Mouse (Mus musculus) C2C12 (cell line): ENCODE measurements around the gene Tulp4. TPM values are rescaled to one million over a fixed set of nuclear protein-coding genes. Genes with fewer than 3 reads are reported as not detected.

Experiments
- H3K27me3 ChIP-seq: one replicate; pipeline ENCODE4 v1.6.1; 2011; ENCODE audit not compliant: control insufficient read depth, insufficient read depth, insufficient read length
- H3K36me3 ChIP-seq: one replicate; pipeline ENCODE4 v1.6.1; 2011; ENCODE audit not compliant: control insufficient read depth, insufficient read depth
- H3K4me3 ChIP-seq: one replicate; pipeline ENCODE4 v1.5.1; 2011; ENCODE audit warnings: mild to moderate bottlenecking, control low read depth; ENCODE audit not compliant: poor library complexity, insufficient read depth, severe bottlenecking
- H3K79me2 ChIP-seq: one replicate; pipeline ENCODE4 v1.6.1; 2011; ENCODE audit not compliant: control insufficient read depth, insufficient read depth
- H3K79me3 ChIP-seq: one replicate; pipeline ENCODE4 v1.6.1; 2011; ENCODE audit warnings: low read depth, control low read depth
- H3ac ChIP-seq: one replicate; pipeline ENCODE3; 2011; ENCODE audit warnings: low read depth; ENCODE audit not compliant: control insufficient read depth, insufficient read length
- CEBPB ChIP-seq: IDR thresholded peaks from one replicate; pipeline ENCODE4 v1.6.1; 2011; ENCODE audit warnings: low read depth, mild to moderate bottlenecking, control low read depth, moderate library complexity
- CTCF ChIP-seq: IDR thresholded peaks from one replicate; pipeline ENCODE4 v1.5.1; 2011; ENCODE audit not compliant: control insufficient read depth, insufficient read depth, insufficient read length
- FOSL1 ChIP-seq: IDR thresholded peaks from one replicate; pipeline ENCODE4 v1.8.0; 2011; ENCODE audit warnings: mild to moderate bottlenecking, low read length; ENCODE audit not compliant: poor library complexity, insufficient read depth, severe bottlenecking
- MAX ChIP-seq: IDR thresholded peaks from one replicate; pipeline ENCODE4 v1.6.1; 2011; ENCODE audit warnings: mild to moderate bottlenecking, control low read depth
- MYOD1 ChIP-seq: IDR thresholded peaks from one replicate; pipeline ENCODE4 v1.6.1; 2011; ENCODE audit warnings: low read depth; ENCODE audit not compliant: control insufficient read depth, insufficient read length
- MYOG ChIP-seq: IDR thresholded peaks from one replicate; pipeline ENCODE4 v1.6.1; 2011; ENCODE audit not compliant: control insufficient read depth, insufficient read length; ENCODE audit errors: extremely low read depth
- USF1 ChIP-seq: IDR thresholded peaks from one replicate; pipeline ENCODE4 v1.6.1; 2011; ENCODE audit warnings: low read depth, mild to moderate bottlenecking, control low read depth, moderate library complexity
- polyA plus RNA-seq: library from polyadenylated mRNA; unstranded; fragments of >200 nt; fragmentation: generic; extraction: Trizol; gene quantifications from one replicate; pipeline ENCODE4 v1.2.1, GENCODE M21; 2012; ENCODE audit warnings: missing spikeins

The Tulp4 gene
- polyA plus RNA-seq, 1 experiment = 58.1 TPM

DNA sequence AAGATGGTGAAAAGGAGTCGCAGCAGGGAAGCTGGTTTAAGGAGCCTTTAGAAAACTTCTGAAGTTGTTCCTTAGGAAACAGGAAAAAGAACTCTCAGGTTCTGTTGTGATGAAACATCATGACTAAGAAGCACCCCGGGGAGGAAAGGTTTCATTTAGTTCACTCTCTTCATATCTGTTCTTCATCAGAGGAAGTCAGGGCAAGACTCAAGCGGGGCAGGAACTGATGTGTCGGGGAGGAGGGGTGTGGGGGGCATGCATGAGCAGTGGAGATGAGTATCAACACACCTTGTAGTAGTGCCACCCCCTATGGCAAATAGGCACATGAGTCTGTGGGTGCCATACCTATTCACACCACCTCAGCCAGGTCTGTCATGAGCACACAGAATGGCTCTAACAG lies 47.3 kb downstream of the Tulp4 start:
- peaks cover 10% of the 10 kb centered on the region for H3K36me3 ChIP-seq
- TF ChIP-seq MYOD1 (no peak), MAX (no peak), MYOG (no peak), USF1 (no peak), FOSL1 (no peak)

DNA sequence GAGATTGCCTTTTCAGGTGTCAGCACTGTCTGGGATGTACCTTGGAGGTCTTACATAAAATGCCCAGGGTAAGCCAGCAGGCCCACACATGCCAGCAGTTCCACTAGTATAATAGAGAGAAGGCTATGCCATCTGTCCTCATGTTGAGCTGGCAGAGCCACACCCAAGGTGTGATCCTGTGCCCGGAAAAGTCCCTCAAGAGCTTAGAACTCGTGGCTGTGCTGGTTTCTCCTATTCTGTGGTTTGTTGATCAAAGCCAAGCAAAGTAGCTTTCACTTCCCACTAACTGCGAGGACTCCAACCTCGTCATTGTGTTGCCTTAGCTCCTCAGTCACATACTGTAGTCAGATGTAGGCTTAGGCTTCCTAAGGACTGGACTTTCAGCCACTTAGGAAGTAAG lies 48.1 kb downstream of the Tulp4 start:
- H3K27me3 ChIP-seq = no peaks in the 10 kb centered on the region
- peaks cover 99% of the 10 kb centered on the region for H3K79me2 ChIP-seq
- TF ChIP-seq MYOG (no peak), CEBPB (no peak), MAX (no peak), USF1 (no peak), MYOD1 (no peak), FOSL1 (no peak), CTCF (no peak)
- H3K36me3 ChIP-seq = peaks cover 12% of the 10 kb centered on the region
- no peak overlapping the region for H3K4me3 ChIP-seq
- H3K79me3 ChIP-seq = peaks cover 63% of the 10 kb centered on the region
- no peak overlapping the region for H3ac ChIP-seq

More for the DNA sequence above, 47.3 kb downstream of the Tulp4 start:
- Histone ChIP-seq H3K79me3 (peaks cover 61% of the 10 kb centered on the region), H3K4me3 (no peak overlapping the region), H3K79me2 (peaks cover 98% of the 10 kb centered on the region), H3K27me3 (no peaks in the 10 kb centered on the region), H3ac (no peak overlapping the region)

DNA sequence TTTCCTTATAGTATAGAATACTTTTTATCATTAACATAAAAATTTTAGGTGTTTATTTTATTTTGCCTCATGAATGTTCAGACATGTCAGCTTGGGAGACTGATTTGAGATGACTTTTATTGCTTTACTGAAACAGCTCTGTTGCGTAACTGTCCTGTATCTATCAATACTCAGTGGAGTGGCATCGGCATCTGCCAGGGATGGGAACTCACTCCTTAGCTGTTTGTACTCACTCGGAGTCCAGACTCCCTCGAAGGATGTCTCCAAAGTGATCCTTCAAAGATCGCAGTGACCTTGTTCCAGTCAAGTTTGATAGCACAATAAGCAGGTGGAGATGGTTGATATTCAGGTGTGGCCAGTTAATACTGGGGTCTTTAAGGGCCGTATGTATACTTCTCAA lies 54.3 kb downstream of the Tulp4 start:
- TF ChIP-seq CTCF = no peak
- no peak for TF ChIP-seq MYOG
- TF ChIP-seq CEBPB = no peak
- no peak for TF ChIP-seq MAX
- TF ChIP-seq FOSL1 = no peak
- TF ChIP-seq MYOD1 = no peak
- no peak for TF ChIP-seq USF1
- Histone ChIP-seq H3ac (no peak overlapping the region), H3K27me3 (no peaks in the 10 kb centered on the region), H3K79me2 (peaks cover 94% of the 10 kb centered on the region), H3K36me3 (peaks cover 5% of the 10 kb centered on the region), H3K4me3 (no peak overlapping the region), H3K79me3 (peaks cover 53% of the 10 kb centered on the region)

DNA sequence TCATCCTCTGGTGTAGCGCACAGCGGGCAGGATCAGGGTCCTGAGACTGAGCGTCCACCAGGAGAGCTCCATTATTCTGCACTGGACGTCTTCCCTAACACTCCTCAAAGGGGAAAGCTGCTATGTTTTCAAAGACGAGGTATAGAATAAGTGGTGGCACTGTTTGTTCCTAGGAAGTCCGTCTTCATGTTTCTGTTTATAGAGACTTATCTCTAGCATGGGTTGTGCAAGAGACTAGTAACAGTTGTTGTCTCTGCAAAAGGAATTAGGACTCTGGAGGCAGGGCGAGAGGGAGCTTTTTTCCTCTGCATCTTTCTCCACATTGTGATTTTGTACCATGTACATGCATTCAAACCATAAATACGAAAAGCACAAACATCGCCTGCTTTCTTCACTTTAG lies 55.7 kb downstream of the Tulp4 start:
- H3K4me3 ChIP-seq = no peak overlapping the region
- no peak overlapping the region for H3ac ChIP-seq
- peaks cover 59% of the 10 kb centered on the region for H3K79me3 ChIP-seq
- peaks cover 5% of the 10 kb centered on the region for H3K36me3 ChIP-seq
- no peak for TF ChIP-seq FOSL1
- TF ChIP-seq CTCF = no peak
- TF ChIP-seq MYOD1 = no peak
- TF ChIP-seq USF1 = no peak
- no peak for TF ChIP-seq CEBPB
- TF ChIP-seq MAX = no peak
- no peak for TF ChIP-seq MYOG
- no peaks in the 10 kb centered on the region for H3K27me3 ChIP-seq
- H3K79me2 ChIP-seq = peaks cover 95% of the 10 kb centered on the region

DNA sequence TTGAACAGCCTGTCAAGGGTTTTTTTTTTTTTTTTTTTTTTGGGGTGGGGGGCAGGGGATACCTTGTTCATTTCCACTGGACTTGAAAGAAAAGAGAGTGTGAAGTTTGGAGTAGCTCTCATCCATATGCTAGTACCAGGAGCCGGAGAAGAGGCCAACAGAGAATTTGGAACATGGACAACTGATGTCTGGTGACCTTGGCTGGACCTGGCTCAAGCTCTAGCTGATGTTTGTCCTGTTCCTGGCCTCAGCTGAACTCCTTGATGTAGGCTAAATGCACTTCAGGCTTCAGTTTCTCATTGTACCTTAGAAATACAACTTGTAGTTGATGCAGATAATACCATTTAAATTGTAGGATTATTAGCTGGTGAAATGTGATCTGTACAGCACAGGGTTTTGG lies 56.5 kb downstream of the Tulp4 start:
- Histone ChIP-seq H3K79me3 (peaks cover 62% of the 10 kb centered on the region), H3K79me2 (peaks cover 95% of the 10 kb centered on the region), H3K27me3 (no peaks in the 10 kb centered on the region), H3K36me3 (peaks cover 5% of the 10 kb centered on the region), H3K4me3 (no peak overlapping the region), H3ac (no peak overlapping the region)
- TF ChIP-seq MYOG (no peak), CTCF (no peak), USF1 (no peak), MYOD1 (no peak), CEBPB (no peak), FOSL1 (no peak), MAX (no peak)

DNA sequence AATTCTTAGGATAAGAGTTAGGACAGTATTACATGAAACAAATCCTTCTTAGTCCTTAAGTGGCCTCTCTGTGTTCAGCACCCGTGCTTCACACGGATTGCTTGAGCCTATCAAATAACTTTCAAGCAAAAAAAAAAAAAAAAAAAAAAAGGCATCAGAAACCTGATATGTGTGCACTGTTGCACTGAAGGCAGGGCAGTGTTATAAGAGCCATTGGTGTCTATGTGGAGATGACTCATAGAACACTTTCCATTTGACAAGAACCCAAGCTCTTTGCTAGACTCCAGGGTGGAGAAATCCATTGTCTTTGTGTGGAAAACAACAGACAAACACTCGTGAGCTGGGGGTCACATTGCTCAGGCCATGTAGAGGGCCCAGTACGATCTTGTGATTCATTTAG lies 58.7 kb downstream of the Tulp4 start:
- H3ac ChIP-seq = peak overlapping the region; percentile 6
- H3K4me3 ChIP-seq = no peak overlapping the region
- peaks cover 95% of the 10 kb centered on the region for H3K79me2 ChIP-seq
- H3K27me3 ChIP-seq = no peaks in the 10 kb centered on the region
- peaks cover 69% of the 10 kb centered on the region for H3K79me3 ChIP-seq
- TF ChIP-seq MAX = peak; percentile 32
- peak; percentile 23 for TF ChIP-seq MYOD1
- TF ChIP-seq MYOG = no peak
- peaks cover 7% of the 10 kb centered on the region for H3K36me3 ChIP-seq

DNA sequence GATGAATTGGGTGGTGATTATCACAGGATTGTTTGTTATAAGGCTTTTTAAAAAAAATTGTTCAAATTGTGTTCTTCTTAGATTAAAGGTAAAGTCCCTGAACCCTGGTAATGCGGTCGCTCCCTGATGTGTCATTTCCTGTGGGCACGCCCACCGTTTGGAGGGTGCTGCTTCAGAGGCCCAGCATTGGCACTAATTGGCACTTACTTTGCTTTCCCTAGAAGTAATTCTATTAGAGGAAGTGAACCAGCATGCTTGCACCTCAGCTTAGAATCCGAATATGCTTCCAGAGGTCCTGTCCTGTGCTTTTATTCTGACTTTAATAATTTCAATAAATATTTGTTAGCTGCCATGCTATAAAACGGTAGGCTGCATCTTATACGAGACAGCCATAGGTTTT lies 66.2 kb downstream of the Tulp4 start:
- peaks cover 79% of the 10 kb centered on the region for H3K79me2 ChIP-seq
- no peak for TF ChIP-seq CEBPB
- no peak for TF ChIP-seq CTCF
- no peak for TF ChIP-seq MYOD1
- TF ChIP-seq MAX = no peak
- no peak for TF ChIP-seq MYOG
- TF ChIP-seq FOSL1 = no peak
- no peak for TF ChIP-seq USF1
- no peak overlapping the region for H3ac ChIP-seq
- H3K27me3 ChIP-seq = no peaks in the 10 kb centered on the region
- peaks cover 35% of the 10 kb centered on the region for H3K36me3 ChIP-seq
- H3K4me3 ChIP-seq = no peak overlapping the region
- H3K79me3 ChIP-seq = peaks cover 54% of the 10 kb centered on the region
